Mouse (Mus musculus) kidney, embryonic 15.5 days (tissue): ENCODE measurements around the gene Gata5. TPM values are rescaled to one million over a fixed set of nuclear protein-coding genes. Genes with fewer than 3 reads are reported as not detected.

Source experiments
- ATAC-seq: fragments of 200-750 bp; cut with Nextera tagmentation; replicated peaks from 2 replicates; pipeline ENCODE4 v1.8.0; 2017; ENCODE audit warnings: moderate TSS enrichment; ENCODE audit not compliant: low FRiP score
- H3K27ac ChIP-seq: fragments of 300-500 bp; sonication (generic); 2 replicates; pipeline ENCODE4 v1.5.1; 2015; ENCODE audit warnings: mild to moderate bottlenecking, inconsistent platforms
- H3K27me3 ChIP-seq: fragments of 300-500 bp; sonication (generic); 2 replicates; pipeline ENCODE4 v1.6.1; 2015; ENCODE audit warnings: inconsistent platforms
- H3K36me3 ChIP-seq: fragments of 300-500 bp; sonication (generic); 2 replicates; pipeline ENCODE4 v1.6.1; 2015; ENCODE audit warnings: inconsistent platforms
- H3K4me1 ChIP-seq: fragments of 300-500 bp; sonication (generic); 2 replicates; pipeline ENCODE4 v1.6.1; 2015; ENCODE audit warnings: inconsistent platforms
- H3K4me2 ChIP-seq: fragments of 300-500 bp; sonication (generic); 2 replicates; pipeline ENCODE4 v1.6.1; 2015; ENCODE audit warnings: moderate library complexity, mild to moderate bottlenecking, inconsistent platforms
- H3K4me3 ChIP-seq: fragments of 300-500 bp; sonication (generic); replicated peaks from 2 replicates; pipeline ENCODE4 v1.5.1; 2015; ENCODE audit warnings: mild to moderate bottlenecking, inconsistent platforms
- H3K9ac ChIP-seq: fragments of 300-500 bp; sonication (generic); 2 replicates; pipeline ENCODE4 v1.6.1; 2015; ENCODE audit warnings: mild to moderate bottlenecking, inconsistent platforms
- H3K9me3 ChIP-seq: fragments of 300-500 bp; sonication (generic); replicated peaks from 2 replicates; pipeline ENCODE4 v1.6.1; 2016; ENCODE audit warnings: inconsistent platforms
- WGBS: fragments of 180-500 bp; shearing (Covaris S2); methylation state at CpG from one replicate; pipeline ENCODE4 v1.1.7; 2015; ENCODE audit warnings: mixed read lengths; 5-methylcytosine and 5-hydroxymethylcytosine counted together
- polyA plus RNA-seq: library from polyadenylated mRNA; unstranded; fragments of >200 nt; fragmentation: Nextera tagmentation; extraction: Ambion mirVana; gene quantifications from 2 replicates; pipeline ENCODE4 v1.2.1, GENCODE M21; 2015

The Gata5 gene
- polyA plus RNA-seq, 1 experiment from 2014 or later = 4.7 TPM

DNA sequence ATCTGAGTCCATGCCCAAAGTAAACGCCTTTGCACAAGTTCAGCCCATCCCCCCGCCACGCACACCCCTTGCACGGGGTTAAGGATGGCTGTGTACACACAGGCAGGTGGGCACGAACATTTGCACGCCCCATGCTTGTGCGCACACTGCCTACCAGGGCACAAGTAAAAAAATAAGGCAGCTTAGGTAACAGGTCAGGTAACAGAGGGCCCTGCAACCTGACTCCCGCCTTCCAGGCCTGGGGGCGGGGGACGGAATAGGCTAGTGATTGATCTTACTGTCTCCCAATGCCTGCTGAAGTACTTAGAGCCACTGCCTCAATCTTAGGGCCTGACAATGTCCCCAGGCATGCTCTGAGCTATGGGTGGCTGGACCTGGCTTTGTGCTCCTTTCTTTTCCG is 45.5 kb downstream of the Gata5 start:
- H3K9me3 ChIP-seq = no peaks in the 10 kb centered on the region
- no peaks in the 10 kb centered on the region for H3K27me3 ChIP-seq
- 27% methylated on average over 11 of the region's 11 CpGs for WGBS
- peak overlapping the region; percentile 41 for H3K4me2 ChIP-seq
- no peak overlapping the region for H3K9ac ChIP-seq
- peaks cover 23% of the 10 kb centered on the region for H3K4me1 ChIP-seq
- H3K36me3 ChIP-seq = no peaks in the 10 kb centered on the region
- peak; percentile 42; the same call in 1 of the 2 replicates for ATAC-seq
- peak overlapping the region; percentile 14; the same call in 1 of the 2 replicates for H3K4me3 ChIP-seq
- H3K27ac ChIP-seq = peak overlapping the region; percentile 93

DNA sequence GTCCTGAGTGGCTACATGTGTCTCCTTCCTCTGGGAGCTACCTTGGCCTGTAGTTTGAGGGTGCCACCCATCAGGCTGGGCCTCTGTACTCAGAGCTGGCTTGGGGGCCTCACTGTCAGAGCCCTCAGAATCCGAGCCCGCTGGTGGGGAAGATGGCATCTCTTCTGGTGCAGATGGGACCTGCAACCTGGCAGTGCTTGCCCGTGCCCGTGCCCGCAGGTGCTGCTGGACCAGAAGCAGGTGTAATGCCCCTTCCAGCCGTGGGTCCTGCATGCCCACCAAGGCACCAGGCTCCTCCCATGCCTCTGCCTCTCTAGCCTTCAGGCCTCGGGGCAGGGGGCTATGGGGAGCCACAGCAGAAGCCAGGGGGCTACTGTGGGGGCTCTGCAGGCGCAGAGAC is 55.2 kb downstream of the Gata5 start:
- ATAC-seq = no peak
- Histone ChIP-seq H3K9me3 (no peaks in the 10 kb centered on the region), H3K4me3 (no peak overlapping the region), H3K4me1 (peaks cover 20% of the 10 kb centered on the region), H3K27me3 (peaks cover 4% of the 10 kb centered on the region), H3K9ac (no peak overlapping the region), H3K27ac (no peak overlapping the region), H3K36me3 (no peaks in the 10 kb centered on the region), H3K4me2 (no peak overlapping the region)
- 90% methylated on average over 8 of the region's 8 CpGs for WGBS

DNA sequence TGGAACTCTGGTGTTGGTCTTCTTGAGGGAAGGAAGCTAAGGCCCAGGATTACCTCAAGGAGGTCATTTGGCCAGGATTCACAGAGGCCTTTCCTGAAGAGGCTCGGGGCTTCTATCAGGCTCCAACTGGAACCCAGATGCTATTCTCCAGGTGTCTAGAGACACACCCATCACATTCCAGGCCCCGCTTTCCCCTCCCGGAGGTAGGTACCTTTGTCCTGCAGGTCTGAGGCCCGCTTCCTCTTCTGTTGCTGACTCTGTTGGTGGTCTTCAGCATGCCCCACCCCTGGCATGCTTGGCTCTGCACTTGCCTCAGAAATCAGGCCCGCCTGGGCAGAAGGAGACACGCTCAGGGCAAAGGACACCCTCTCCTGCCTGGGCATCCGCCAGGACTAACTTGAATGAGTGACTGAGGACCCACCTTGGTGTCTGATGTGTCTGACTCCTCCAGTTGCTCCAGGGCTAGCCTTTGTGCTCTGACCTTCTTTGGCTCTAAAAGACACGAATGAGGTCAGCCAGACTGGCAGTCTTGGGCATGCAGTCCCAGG is 56.7 kb downstream of the Gata5 start:
- Histone ChIP-seq H3K36me3 (no peaks in the 10 kb centered on the region), H3K9me3 (no peaks in the 10 kb centered on the region), H3K27me3 (peaks cover 5% of the 10 kb centered on the region), H3K4me2 (no peak overlapping the region), H3K9ac (no peak overlapping the region), H3K27ac (no peak overlapping the region), H3K4me1 (peaks cover 26% of the 10 kb centered on the region), H3K4me3 (no peak overlapping the region)
- WGBS = 74% methylated on average over 8 of the region's 8 CpGs
- ATAC-seq = no peak

DNA sequence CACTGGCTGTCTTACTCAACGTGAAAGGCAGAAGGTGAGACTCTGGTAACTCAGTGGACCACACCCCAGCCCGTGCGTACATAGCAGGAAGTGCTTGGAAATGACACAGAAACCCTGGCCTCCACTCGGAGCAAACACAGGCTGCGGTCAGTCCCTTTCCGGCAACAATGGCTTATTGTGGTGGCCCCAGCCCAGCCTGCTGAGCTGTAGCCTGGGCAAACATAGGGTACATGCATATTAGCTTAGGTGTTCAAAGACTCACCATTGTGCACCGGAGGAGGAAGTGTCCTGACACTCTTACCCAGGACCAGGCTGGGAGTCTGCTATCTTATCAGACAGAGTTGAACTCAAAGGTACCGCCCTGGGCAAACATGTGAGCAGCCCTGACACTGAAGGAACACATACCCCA is 57.6 kb downstream of the Gata5 start:
- H3K4me3 ChIP-seq = no peak overlapping the region
- no peak overlapping the region; the same call in 1 of the 2 replicates for H3K27ac ChIP-seq
- no peaks in the 10 kb centered on the region for H3K36me3 ChIP-seq
- ATAC-seq = no peak
- no peaks in the 10 kb centered on the region for H3K9me3 ChIP-seq
- peaks cover 35% of the 10 kb centered on the region for H3K4me1 ChIP-seq
- H3K27me3 ChIP-seq = peaks cover 5% of the 10 kb centered on the region
- no peak overlapping the region for H3K4me2 ChIP-seq
- WGBS = 67% methylated on average over 8 of the region's 8 CpGs
- H3K9ac ChIP-seq = no peak overlapping the region

DNA sequence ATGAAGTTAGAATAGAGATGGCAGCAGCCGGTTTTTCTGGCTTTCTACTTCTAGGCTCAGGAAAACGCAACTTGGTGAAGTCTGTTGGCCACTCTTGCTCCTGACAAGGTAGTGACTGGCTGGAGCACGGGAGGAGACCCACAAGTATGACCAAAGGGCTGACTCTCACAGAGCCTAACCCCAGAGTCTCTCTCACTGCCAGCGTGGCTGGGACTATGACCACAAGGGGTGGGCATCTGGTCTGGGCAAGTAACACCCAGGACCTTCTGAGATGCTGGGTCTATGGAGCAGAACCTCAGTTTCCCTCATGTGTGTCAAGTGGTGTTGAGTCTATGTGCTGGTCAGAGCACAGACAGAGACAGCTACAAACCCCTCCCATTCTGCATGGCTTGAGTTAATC is 58.1 kb downstream of the Gata5 start:
- no peaks in the 10 kb centered on the region for H3K36me3 ChIP-seq
- 46% methylated on average over 4 of the region's 4 CpGs for whole genome bisulfite sequencing
- no peak overlapping the region for H3K9ac ChIP-seq
- ATAC-seq = no peak
- H3K9me3 ChIP-seq = no peaks in the 10 kb centered on the region
- peaks cover 40% of the 10 kb centered on the region for H3K4me1 ChIP-seq
- H3K27me3 ChIP-seq = peaks cover 5% of the 10 kb centered on the region
- H3K4me2 ChIP-seq = peak overlapping the region; percentile 13; the same call in 1 of the 2 replicates
- H3K27ac ChIP-seq = no peak overlapping the region
- H3K4me3 ChIP-seq = no peak overlapping the region

DNA sequence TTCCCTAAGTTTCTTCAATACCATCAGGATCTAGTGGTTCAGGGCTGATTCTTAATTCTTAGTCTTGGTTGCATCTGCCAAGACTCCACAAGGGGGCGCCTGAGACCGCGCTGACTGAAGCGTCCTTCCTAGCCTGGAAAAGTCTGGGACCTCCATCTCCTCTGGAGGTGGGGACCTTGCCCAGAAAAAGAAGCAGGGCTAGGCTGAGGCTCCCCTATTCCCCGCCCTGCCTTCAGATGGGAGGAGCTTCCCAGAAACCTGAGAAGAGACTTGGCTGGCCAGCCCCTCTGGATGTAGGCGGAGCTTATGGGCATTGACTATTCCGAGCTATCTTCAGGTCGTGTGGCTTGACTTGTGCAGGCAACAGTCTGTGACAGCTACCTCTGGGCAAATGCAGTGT is 58.7 kb downstream of the Gata5 start:
- peak; percentile 55 for ATAC-seq
- H3K36me3 ChIP-seq = peaks cover 2% of the 10 kb centered on the region; the same call in 1 of the 2 replicates
- H3K4me3 ChIP-seq = no peak overlapping the region
- 2% methylated on average over 8 of the region's 8 CpGs for WGBS
- H3K4me1 ChIP-seq = peaks cover 43% of the 10 kb centered on the region
- H3K9me3 ChIP-seq = no peaks in the 10 kb centered on the region
- peak overlapping the region; percentile 13; the same call in 1 of the 2 replicates for H3K4me2 ChIP-seq
- no peak overlapping the region for H3K27ac ChIP-seq
- no peak overlapping the region for H3K9ac ChIP-seq
- H3K27me3 ChIP-seq = peaks cover 5% of the 10 kb centered on the region

Other genes with a start within 250 kb of the Gata5 start
- not detected in 2 replicates for gene Hrh3, start 230.2 kb downstream of the Gata5 start, polyA plus RNA-seq
- 30.3 and 32.1 TPM in 2 replicates for gene Osbpl2, start 215.4 kb downstream of the Gata5 start, polyA plus RNA-seq
- gene Adrm1, start 163.2 kb downstream of the Gata5 start, polyA plus RNA-seq = 193 and 207 TPM in 2 replicates
- 40.6 and 46.7 TPM in 2 replicates for gene Lama5, start 108.8 kb downstream of the Gata5 start, polyA plus RNA-seq
- gene Rps21, start 77.3 kb downstream of the Gata5 start, polyA plus RNA-seq = 637 and 713 TPM in 2 replicates
- 11.8 and 12.3 TPM in 2 replicates for gene Cables2, start 61.2 kb downstream of the Gata5 start, polyA plus RNA-seq
- 0.84 and 0.87 TPM in 2 replicates for gene Rbbp8nl, start 44.8 kb downstream of the Gata5 start, polyA plus RNA-seq
- 2.2 and 2.3 TPM in 2 replicates for gene Slco4a1, start 121.5 kb upstream of the Gata5 start, polyA plus RNA-seq
- 8.6 and 9.7 TPM in 2 replicates for gene Ntsr1, start 165.3 kb upstream of the Gata5 start, polyA plus RNA-seq
- gene Mrgbp, start 246.6 kb upstream of the Gata5 start, polyA plus RNA-seq = 43.4 and 44.8 TPM in 2 replicates